Mouse (Mus musculus): ENCODE results near the gene Dock3.

DNA sequence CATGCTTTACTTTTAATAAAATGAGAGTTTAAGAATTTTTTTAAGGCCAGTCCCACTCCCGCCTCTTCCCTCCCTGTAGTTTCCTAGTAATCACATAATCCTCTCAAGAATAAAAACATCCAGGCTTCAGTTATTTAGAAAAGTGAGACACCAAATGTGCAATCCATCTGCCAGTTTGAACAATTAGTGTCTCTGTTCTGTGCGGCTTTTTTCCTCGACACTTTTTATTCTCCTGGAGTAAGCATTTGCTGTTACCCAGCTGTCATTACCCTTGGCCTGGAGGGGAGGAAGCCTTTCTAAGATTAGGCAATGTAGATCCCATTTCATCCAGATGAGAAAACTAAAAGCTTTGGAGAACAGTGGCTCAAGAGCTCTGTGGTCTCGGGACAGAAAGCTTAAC is 221.9 kb downstream of the Dock3 start:
- TF ChIP-seq CTCF (IDR thresholded peaks at IDR 0.05), result no peak
- TF ChIP-seq POLR2A (IDR thresholded peaks at IDR 0.05; ENCODE audit: insufficient read depth, low read depth, low read length), result no peak
- no peak for TF ChIP-seq EP300 (IDR thresholded peaks at IDR 0.05; ENCODE audit: insufficient read depth, low read depth, low read length)

All from heart, adult 2 months (tissue).